Mouse (Mus musculus): ENCODE data around the gene Zfp428.

DNA sequence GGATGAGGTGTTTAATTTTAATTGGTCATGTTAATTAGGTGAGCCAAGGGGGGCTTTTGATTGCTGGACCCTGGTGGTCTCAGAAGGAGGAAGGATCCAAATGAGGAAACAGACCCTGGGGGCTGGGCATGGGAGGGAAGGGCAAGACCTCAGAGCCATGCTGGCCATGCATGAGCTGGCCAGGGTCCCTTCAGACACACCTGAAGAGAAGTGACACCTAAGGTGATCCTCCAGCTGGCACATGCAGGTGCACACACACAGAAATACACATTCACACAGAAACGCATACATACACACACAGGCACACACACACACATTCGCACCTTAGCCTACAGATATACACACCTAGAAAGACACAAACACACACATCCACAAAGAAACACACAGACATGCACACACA, 27.1 kb upstream of the Zfp428 start:
- TF ChIP-seq POLR2A (IDR thresholded peaks at IDR 0.05; ENCODE audit: insufficient read depth, low read depth, low read length) (no peak), CTCF (IDR thresholded peaks at IDR 0.05; ENCODE audit: insufficient read depth, low read depth, low read length) (no peak)

Measured in olfactory bulb, adult 2 months (tissue).